22 mouse cellular contexts compared by ENCODE assay signal in the genomic region with DNA sequence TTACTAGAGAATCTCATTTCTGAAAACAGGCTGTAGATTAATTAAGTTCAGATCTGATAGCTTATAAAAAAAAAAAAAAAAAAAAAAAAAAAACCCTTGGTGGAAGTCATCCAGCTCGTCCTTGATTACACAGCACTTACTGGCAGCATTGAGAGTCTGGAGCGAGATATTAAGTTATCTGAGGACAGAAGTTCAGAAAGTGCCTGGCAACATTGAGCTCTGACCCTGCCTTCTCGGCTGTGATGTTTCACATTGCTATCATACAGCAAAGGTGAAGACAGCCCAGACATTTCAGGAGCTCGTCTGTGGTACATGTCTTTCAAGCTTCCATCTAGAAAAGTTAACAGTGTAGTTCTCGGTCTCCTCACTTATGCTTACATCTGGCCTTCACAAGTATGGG.
DNase-seq lines count a peak whose midpoint lies in the region; ATAC-seq and TF ChIP-seq lines count a peak whose summit lies in the region.
"Had no signal": no experiment of that assay in that cellular context is flagged by ENCODE, and none has a peak within 500 bp of the region (broad histone marks: within the 10 kb centered on the region; RNA-seq: fewer than 3 reads in every experiment).

No protein-coding gene starts in this region.

- H3K4me1 ChIP-seq in MEL (ENCODE audit: control insufficient read depth in 1 of 2, insufficient read depth in 2 of 2, low read length in 2 of 2), result no peaks in the 10 kb centered on the region
- peaks cover 19% of the 10 kb centered on the region for H3K4me1 ChIP-seq in lung, adult 2 months (ENCODE audit: control insufficient read depth, insufficient read depth, low read length)

- TF ChIP-seq EP300 in MEL (IDR thresholded peaks at IDR 0.05; ENCODE audit: low read depth in 1 of 2, low read length in 2 of 2), result no peak

- peak overlapping the region; percentile 21; the same call in 1 of the 2 replicates for H3K27ac ChIP-seq in layer of hippocampus, adult 2 months
- no peak overlapping the region for H3K27ac ChIP-seq in MEL (ENCODE audit: control insufficient read depth, low read depth, low read length)
- H3K27ac ChIP-seq: embryonic facial prominence, embryonic 12.5 days; hindbrain, postnatal 0 days; liver, embryonic 14.5 days; macrophage had no signal

- H3K79me2 ChIP-seq in MEL (ENCODE audit: control insufficient read depth, insufficient read depth, low read length, poor library complexity), result no peaks in the 10 kb centered on the region

- no peak overlapping the region for H3K9ac ChIP-seq in MEL (ENCODE audit: control insufficient read depth, low read depth, low read length, poor library complexity, severe bottlenecking)
- H3K9ac ChIP-seq: embryonic facial prominence, embryonic 12.5 days; forebrain, postnatal 0 days; limb, embryonic 12.5 days; liver, embryonic 14.5 days had no signal

- TF ChIP-seq CTCF in layer of hippocampus, adult 2 months (conservative IDR thresholded peaks at IDR 0.05), result no peak
- no peak for TF ChIP-seq CTCF in MEL (IDR thresholded peaks at IDR 0.05 in 2 of 3, conservative IDR thresholded peaks at IDR 0.05 in 1 of 3; ENCODE audit: control insufficient read depth in 1 of 3, insufficient read depth in 1 of 3, low read depth in 2 of 3, low read length in 3 of 3, poor library complexity in 1 of 3, severe bottlenecking in 1 of 3)
- no peak for TF ChIP-seq CTCF in lung, adult 2 months (IDR thresholded peaks at IDR 0.05; ENCODE audit: insufficient read depth, low read length)

- peak; percentile 29 for DNase-seq in adrenal gland, postnatal 14 days
- DNase-seq in adrenal gland, postnatal 4 days (ENCODE audit: low spot score in 2 of 2), result no peak
- DNase-seq in layer of hippocampus, adult 2 months (ENCODE audit: low spot score in 2 of 2), result no peak
- no peak for DNase-seq in layer of hippocampus, postnatal 14 days (ENCODE audit: low spot score in 2 of 2)
- no peak for DNase-seq in MEL (ENCODE audit: low read depth, low spot score)
- no peak for DNase-seq in lung, adult 2 months
- DNase-seq: cerebellum, adult 18-20 months; cerebellum, postnatal 25 days; forebrain, postnatal 0 days; gastrocnemius, postnatal 36 days; heart, postnatal 14 days; kidney, postnatal 4 days; spleen, adult 18-20 months; thymus, postnatal 14 days had no signal

- no peaks in the 10 kb centered on the region for H3K27me3 ChIP-seq in MEL (ENCODE audit: control insufficient read depth in 1 of 2, insufficient read depth in 2 of 2, low read length in 2 of 2)
- H3K27me3 ChIP-seq: embryonic facial prominence, embryonic 12.5 days; limb, embryonic 12.5 days had no signal

- TF ChIP-seq RAD21 in MEL (IDR thresholded peaks at IDR 0.05; ENCODE audit: low read depth, low read length), result no peak

- H3K4me3 ChIP-seq in layer of hippocampus, adult 2 months, result no peak overlapping the region
- H3K4me3 ChIP-seq in MEL (ENCODE audit: control insufficient read depth in 1 of 2, insufficient read depth in 1 of 2, low read depth in 2 of 2, low read length in 2 of 2), result no peak overlapping the region
- no peak overlapping the region for H3K4me3 ChIP-seq in lung, adult 2 months (replicated peaks; ENCODE audit: extremely low read depth, low read depth, low read length)
- H3K4me3 ChIP-seq: embryonic facial prominence, embryonic 12.5 days; limb, embryonic 12.5 days had no signal

- peak; percentile 67 for ATAC-seq in megakaryocyte-erythroid progenitor cell, adult 5-6 weeks (replicated peaks; ENCODE audit: low FRiP score, low TSS enrichment, poor library complexity, severe bottlenecking)
- ATAC-seq: CD4-positive, CD25-positive, alpha-beta regulatory T cell, adult 4 months; forebrain, postnatal 0 days; hindbrain, postnatal 0 days; intestine, embryonic 16.5 days had no signal

- H3K9me3 ChIP-seq in MEL (replicated peaks; ENCODE audit: insufficient read depth, low read length), result no peaks in the 10 kb centered on the region
- H3K9me3 ChIP-seq: embryonic facial prominence, embryonic 12.5 days had no signal

- no peaks in the 10 kb centered on the region for H3K36me3 ChIP-seq in MEL (ENCODE audit: control insufficient read depth in 1 of 2, insufficient read depth in 2 of 2, low read length in 2 of 2)
- H3K36me3 ChIP-seq: embryonic facial prominence, embryonic 12.5 days; limb, embryonic 12.5 days had no signal

- no peak for TF ChIP-seq POLR2A in MEL (IDR thresholded peaks at IDR 0.05; ENCODE audit: control insufficient read depth in 1 of 2, insufficient read depth in 1 of 2, low read depth in 1 of 2, low read length in 2 of 2, poor library complexity in 1 of 2)
- TF ChIP-seq POLR2A in lung, adult 2 months (IDR thresholded peaks at IDR 0.05; ENCODE audit: borderline replicate concordance, extremely low read depth, low read depth, low read length), result no peak

- 45% methylated on average over 5 of the region's 5 CpGs for WGBS in lung, adult 2 months

TF ChIP-seq in MEL, 35 proteins besides CTCF, POLR2A, EP300 and RAD21:
- TF ChIP-seq MYC (IDR thresholded peaks at IDR 0.05; ENCODE audit: low read depth, low read length), result no peak
- TF ChIP-seq GATA1 (IDR thresholded peaks at IDR 0.05; ENCODE audit: low read depth, low read length), result no peak
- TF ChIP-seq ZNF384 (IDR thresholded peaks at IDR 0.05; ENCODE audit: low read depth, low read length), result peak; percentile 30; the same call in 1 of the 2 replicates
- no peak for TF ChIP-seq SIN3A (IDR thresholded peaks at IDR 0.05; ENCODE audit: low read length)
- TF ChIP-seq SMC3 (IDR thresholded peaks at IDR 0.05; ENCODE audit: low read depth, low read length), result no peak
